ENCODE assay signal across 13 mouse cellular contexts in genomic region chr6:91703459-91703858, GRCm38 (mm10).
"Had no signal": no experiment of that assay in that cellular context is flagged by ENCODE, and none has a peak within 500 bp of the region (broad histone marks: within the 10 kb centered on the region; RNA-seq: fewer than 3 reads in every experiment).

No protein-coding gene starts in this region.

- H3K4me3 ChIP-seq: lung, embryonic 15.5 days; megakaryocyte, embryonic 14.5 days; midbrain, embryonic 13.5 days; midbrain, embryonic 15.5 days; neural tube, embryonic 12.5 days had no signal

- H3K27me3 ChIP-seq: lung, embryonic 15.5 days; megakaryocyte, embryonic 14.5 days; midbrain, embryonic 13.5 days; midbrain, embryonic 15.5 days; neural tube, embryonic 12.5 days had no signal

- H3K9me3 ChIP-seq: midbrain, embryonic 13.5 days; midbrain, embryonic 15.5 days; neural tube, embryonic 12.5 days had no signal

- DNase-seq: lung, adult 2 months; lung, postnatal 14 days; lung, postnatal 36 days; right cerebral cortex, postnatal 14 days; thymus, adult 18-20 months; thymus, postnatal 25 days had no signal

- H3K9ac ChIP-seq: liver, embryonic 14.5 days; lung, embryonic 15.5 days; midbrain, embryonic 13.5 days; midbrain, embryonic 15.5 days; neural tube, embryonic 12.5 days had no signal

- H3K27ac ChIP-seq: liver, embryonic 14.5 days; lung, embryonic 15.5 days; macrophage; midbrain, embryonic 13.5 days; midbrain, embryonic 15.5 days; neural tube, embryonic 12.5 days had no signal
